Mouse (Mus musculus): ENCODE data around the gene Msx3. TPM values are rescaled to one million over a fixed set of nuclear protein-coding genes. Genes with fewer than 3 reads are reported as not detected.

Gene Msx3
- polyA plus RNA-seq (2015; fragmentation: Nextera tagmentation; extraction: Ambion mirVana), result not detected in 2 replicates

GRCm38 (mm10) chr7:140048361-140049114, at the start of gene Msx3:
TSS of gene Msx3 (minus strand) at chr7:140049089.
- Histone ChIP-seq H3K27ac (no peak within 1 kb of the TSS), H3K4me1 (peaks cover 23% of the 10 kb centered on the region), H3K9me3 (no peaks in the 10 kb centered on the region), H3K4me3 (peak within 1 kb of the TSS; percentile 41), H3K9ac (0 out of 2 replicates have a peak within 1 kb of the TSS, but pooled peaks have one; percentile 45), H3K27me3 (peaks cover 99% of the 10 kb centered on the region), H3K4me2 (replicated peaks) (peak within 1 kb of the TSS; percentile 68), H3K36me3 (no peaks in the 10 kb centered on the region)
- peak; percentile 44 for ATAC-seq (ENCODE audit: low FRiP score, low read depth)
- WGBS, result under 1% methylated on average over 56 of the region's 56 CpGs

- peaks cover 19% of the 10 kb centered on the region; the same call in 1 of the 2 replicates for H3K4me1 ChIP-seq
- H3K4me3 ChIP-seq, result no peak overlapping the region
- 0 out of 2 replicates have a peak, but pooled peaks cover 4% of the 10 kb centered on the region for H3K36me3 ChIP-seq
- H3K9ac ChIP-seq, result no peak overlapping the region
- H3K27me3 ChIP-seq, result no peaks in the 10 kb centered on the region
- no peak for ATAC-seq (ENCODE audit: low FRiP score, low read depth)
- H3K4me2 ChIP-seq (replicated peaks), result no peak overlapping the region
- H3K27ac ChIP-seq, result no peak overlapping the region
- no peaks in the 10 kb centered on the region for H3K9me3 ChIP-seq
- WGBS, result 91% methylated on average over 1 of the region's 1 CpGs
Observed at GRCm38 (mm10) chr7:140098466-140098865, 49.6 kb upstream of the Msx3 start.

GRCm38 (mm10) chr7:140096055-140096454, 47.2 kb upstream of the Msx3 start:
- H3K9ac ChIP-seq, result no peak overlapping the region
- H3K27ac ChIP-seq, result no peak overlapping the region
- no peak overlapping the region for H3K4me3 ChIP-seq
- no peak overlapping the region for H3K4me2 ChIP-seq (replicated peaks)
- H3K4me1 ChIP-seq, result 0 out of 2 replicates have a peak, but pooled peaks cover 5% of the 10 kb centered on the region
- ATAC-seq (ENCODE audit: low FRiP score, low read depth), result no peak
- H3K36me3 ChIP-seq, result 0 out of 2 replicates have a peak, but pooled peaks cover 4% of the 10 kb centered on the region
- H3K9me3 ChIP-seq, result no peaks in the 10 kb centered on the region
- no peaks in the 10 kb centered on the region for H3K27me3 ChIP-seq

- H3K27me3 ChIP-seq, result no peaks in the 10 kb centered on the region
- WGBS, result 27% methylated on average over 1 of the region's 1 CpGs
- 0 out of 2 replicates have a peak, but pooled peaks cover 5% of the 10 kb centered on the region for H3K4me1 ChIP-seq
- no peak for ATAC-seq (ENCODE audit: low FRiP score, low read depth)
- H3K4me3 ChIP-seq, result no peak overlapping the region
- no peak overlapping the region for H3K27ac ChIP-seq
- no peak overlapping the region for H3K9ac ChIP-seq
- H3K36me3 ChIP-seq, result 0 out of 2 replicates have a peak, but pooled peaks cover 4% of the 10 kb centered on the region
- no peak overlapping the region for H3K4me2 ChIP-seq (replicated peaks)
- H3K9me3 ChIP-seq, result no peaks in the 10 kb centered on the region
Observed at GRCm38 (mm10) chr7:140095556-140095955, 46.7 kb upstream of the Msx3 start.

GRCm38 (mm10) chr7:140094954-140095353, 46.1 kb upstream of the Msx3 start:
- H3K9ac ChIP-seq, result no peak overlapping the region
- H3K36me3 ChIP-seq, result 0 out of 2 replicates have a peak, but pooled peaks cover 4% of the 10 kb centered on the region
- H3K27me3 ChIP-seq, result no peaks in the 10 kb centered on the region
- 46% methylated on average over 5 of the region's 5 CpGs for WGBS
- no peaks in the 10 kb centered on the region for H3K9me3 ChIP-seq
- H3K4me2 ChIP-seq (replicated peaks), result no peak overlapping the region
- 0 out of 2 replicates have a peak, but pooled peaks cover 5% of the 10 kb centered on the region for H3K4me1 ChIP-seq
- H3K4me3 ChIP-seq, result no peak overlapping the region
- no peak for ATAC-seq (ENCODE audit: low FRiP score, low read depth)
- no peak overlapping the region for H3K27ac ChIP-seq

- 0 out of 2 replicates have a peak, but pooled peaks cover 2% of the 10 kb centered on the region for H3K36me3 ChIP-seq
- H3K9ac ChIP-seq, result no peak within 1 kb of the TSS
- WGBS, result 65% methylated on average over 5 of the region's 5 CpGs
- no peak within 1 kb of the TSS for H3K4me2 ChIP-seq (replicated peaks)
- H3K9me3 ChIP-seq, result no peaks in the 10 kb centered on the region
- 0 out of 2 replicates have a peak, but pooled peaks cover 5% of the 10 kb centered on the region for H3K4me1 ChIP-seq
- ATAC-seq (ENCODE audit: low FRiP score, low read depth), result no peak
- H3K27ac ChIP-seq, result no peak within 1 kb of the TSS
- H3K4me3 ChIP-seq, result no peak within 1 kb of the TSS
- H3K27me3 ChIP-seq, result no peaks in the 10 kb centered on the region
Observed at GRCm38 (mm10) chr7:140092924-140093528, 44.1 kb upstream of the Msx3 start, which contains the start of gene Prap1. TSS of gene Prap1 (plus strand) at chr7:140093395.

GRCm38 (mm10) chr7:140090601-140091000, 41.7 kb upstream of the Msx3 start:
- no peaks in the 10 kb centered on the region for H3K36me3 ChIP-seq
- H3K27me3 ChIP-seq, result no peaks in the 10 kb centered on the region
- H3K9me3 ChIP-seq, result no peaks in the 10 kb centered on the region
- H3K27ac ChIP-seq, result no peak overlapping the region
- 73% methylated on average over 10 of the region's 10 CpGs for WGBS
- no peak overlapping the region for H3K4me3 ChIP-seq
- no peak overlapping the region for H3K4me2 ChIP-seq (replicated peaks)
- no peak for ATAC-seq (ENCODE audit: low FRiP score, low read depth)
- H3K9ac ChIP-seq, result no peak overlapping the region
- 0 out of 2 replicates have a peak, but pooled peaks cover 5% of the 10 kb centered on the region for H3K4me1 ChIP-seq

- no peak within 1 kb of the TSS for H3K27ac ChIP-seq
- H3K36me3 ChIP-seq, result no peaks in the 10 kb centered on the region
- H3K4me3 ChIP-seq, result peak within 1 kb of the TSS; percentile 37; the same call in 1 of the 2 replicates
- peaks cover 54% of the 10 kb centered on the region for H3K27me3 ChIP-seq
- no peak for ATAC-seq (ENCODE audit: low FRiP score, low read depth)
- WGBS, result 6% methylated on average over 18 of the region's 18 CpGs
- peak within 1 kb of the TSS; percentile 61 for H3K4me2 ChIP-seq (replicated peaks)
- H3K4me1 ChIP-seq, result peaks cover 20% of the 10 kb centered on the region
- H3K9me3 ChIP-seq, result no peaks in the 10 kb centered on the region
- no peak within 1 kb of the TSS for H3K9ac ChIP-seq
Observed at GRCm38 (mm10) chr7:140082242-140082678, 33.4 kb upstream of the Msx3 start, which contains the start of gene Caly. TSS of gene Caly (minus strand) at chr7:140082548.

- Histone ChIP-seq H3K9ac (no peak overlapping the region), H3K9me3 (no peaks in the 10 kb centered on the region), H3K27ac (no peak overlapping the region), H3K27me3 (peaks cover 54% of the 10 kb centered on the region), H3K36me3 (no peaks in the 10 kb centered on the region), H3K4me2 (replicated peaks) (peak overlapping the region; percentile 61), H3K4me1 (peaks cover 20% of the 10 kb centered on the region), H3K4me3 (peak overlapping the region; percentile 37; the same call in 1 of the 2 replicates)
- WGBS, result 18% methylated on average over 20 of the region's 20 CpGs
- no peak for ATAC-seq (ENCODE audit: low FRiP score, low read depth)
Observed at GRCm38 (mm10) chr7:140081408-140082241, 32.7 kb upstream of the Msx3 start.

- H3K4me1 ChIP-seq, result peaks cover 20% of the 10 kb centered on the region
- peak overlapping the region; percentile 61 for H3K4me2 ChIP-seq (replicated peaks)
- ATAC-seq (ENCODE audit: low FRiP score, low read depth), result peak; percentile 74
- peaks cover 58% of the 10 kb centered on the region for H3K27me3 ChIP-seq
- no peaks in the 10 kb centered on the region for H3K9me3 ChIP-seq
- H3K36me3 ChIP-seq, result no peaks in the 10 kb centered on the region
- WGBS, result 4% methylated on average over 24 of the region's 24 CpGs
- H3K4me3 ChIP-seq, result peak overlapping the region; percentile 37
- H3K9ac ChIP-seq, result peak overlapping the region; percentile 56
- no peak overlapping the region for H3K27ac ChIP-seq
Observed at GRCm38 (mm10) chr7:140080503-140081156, 31.7 kb upstream of the Msx3 start.

- no peak for ATAC-seq (ENCODE audit: low FRiP score, low read depth)
- Histone ChIP-seq H3K4me1 (peaks cover 20% of the 10 kb centered on the region), H3K9me3 (no peaks in the 10 kb centered on the region), H3K4me2 (replicated peaks) (no peak overlapping the region), H3K4me3 (no peak overlapping the region), H3K27me3 (peaks cover 58% of the 10 kb centered on the region), H3K36me3 (no peaks in the 10 kb centered on the region), H3K9ac (no peak overlapping the region), H3K27ac (no peak overlapping the region)
- 4% methylated on average over 5 of the region's 5 CpGs for WGBS
Observed at GRCm38 (mm10) chr7:140078711-140079110, 29.8 kb upstream of the Msx3 start.

Measured in limb, embryonic 13.5 days (tissue).